Mouse (Mus musculus): ENCODE data around the gene Col8a2. TPM values are rescaled to one million over a fixed set of nuclear protein-coding genes. Genes with fewer than 3 reads are reported as not detected.

Gene Col8a2
- polyA plus RNA-seq, 1 experiment from 2014 or later = 5.3 TPM

GRCm38 (mm10) chr4:126269292-126269691 is 17.3 kb upstream of the Col8a2 start:
- Histone ChIP-seq H3K4me2 (ENCODE audit: low read length) (no peak overlapping the region), H3K4me3 (ENCODE audit: low read depth, low read length) (no peak overlapping the region), H3K27me3 (replicated peaks; ENCODE audit: control insufficient read depth, insufficient read depth, low read length) (no peaks in the 10 kb centered on the region), H3K36me3 (ENCODE audit: control insufficient read depth, insufficient read depth, low read length) (peaks cover 13% of the 10 kb centered on the region), H3K27ac (ENCODE audit: low read depth) (no peak overlapping the region), H3K4me1 (replicated peaks; ENCODE audit: control insufficient read depth, insufficient read depth, low read length) (no peaks in the 10 kb centered on the region), H3K9me3 (ENCODE audit: control insufficient read depth, low read length) (no peaks in the 10 kb centered on the region), H3K9ac (ENCODE audit: low read length) (no peak overlapping the region)
- no peak for ATAC-seq (replicated peaks; ENCODE audit: low FRiP score, low TSS enrichment, low read depth)
- WGBS = 77% methylated on average over 3 of the region's 3 CpGs
- DNase-seq (ENCODE audit: low spot score) = no peak

GRCm38 (mm10) chr4:126273753-126274152 is 12.8 kb upstream of the Col8a2 start:
- Histone ChIP-seq H3K27me3 (replicated peaks; ENCODE audit: control insufficient read depth, insufficient read depth, low read length) (no peaks in the 10 kb centered on the region), H3K9me3 (ENCODE audit: control insufficient read depth, low read length) (no peaks in the 10 kb centered on the region), H3K36me3 (ENCODE audit: control insufficient read depth, insufficient read depth, low read length) (peaks cover 20% of the 10 kb centered on the region), H3K4me2 (ENCODE audit: low read length) (no peak overlapping the region), H3K9ac (ENCODE audit: low read length) (no peak overlapping the region), H3K4me3 (ENCODE audit: low read depth, low read length) (no peak overlapping the region), H3K4me1 (replicated peaks; ENCODE audit: control insufficient read depth, insufficient read depth, low read length) (peaks cover 8% of the 10 kb centered on the region; the same call in 1 of the 2 replicates), H3K27ac (ENCODE audit: low read depth) (no peak overlapping the region)
- 80% methylated on average over 13 of the region's 13 CpGs for WGBS
- DNase-seq (ENCODE audit: low spot score) (no peak), ATAC-seq (replicated peaks; ENCODE audit: low FRiP score, low TSS enrichment, low read depth) (no peak)

- Histone ChIP-seq H3K9me3 (ENCODE audit: control insufficient read depth, low read length) (no peaks in the 10 kb centered on the region), H3K36me3 (ENCODE audit: control insufficient read depth, insufficient read depth, low read length) (peaks cover 20% of the 10 kb centered on the region), H3K27me3 (replicated peaks; ENCODE audit: control insufficient read depth, insufficient read depth, low read length) (no peaks in the 10 kb centered on the region), H3K9ac (ENCODE audit: low read length) (no peak overlapping the region), H3K4me2 (ENCODE audit: low read length) (no peak overlapping the region), H3K4me1 (replicated peaks; ENCODE audit: control insufficient read depth, insufficient read depth, low read length) (peaks cover 9% of the 10 kb centered on the region; the same call in 1 of the 2 replicates), H3K27ac (ENCODE audit: low read depth) (no peak overlapping the region), H3K4me3 (ENCODE audit: low read depth, low read length) (no peak overlapping the region)
- no peak for DNase-seq (ENCODE audit: low spot score)
- ATAC-seq (replicated peaks; ENCODE audit: low FRiP score, low TSS enrichment, low read depth) = no peak
- WGBS = 87% methylated on average over 4 of the region's 4 CpGs
Measured at GRCm38 (mm10) chr4:126275081-126275480, 11.5 kb upstream of the Col8a2 start.

GRCm38 (mm10) chr4:126275681-126276131 is 10.9 kb upstream of the Col8a2 start:
- Histone ChIP-seq H3K27me3 (replicated peaks; ENCODE audit: control insufficient read depth, insufficient read depth, low read length) (no peaks in the 10 kb centered on the region), H3K36me3 (ENCODE audit: control insufficient read depth, insufficient read depth, low read length) (peaks cover 20% of the 10 kb centered on the region), H3K27ac (ENCODE audit: low read depth) (no peak overlapping the region), H3K4me2 (ENCODE audit: low read length) (no peak overlapping the region), H3K9me3 (ENCODE audit: control insufficient read depth, low read length) (no peaks in the 10 kb centered on the region), H3K4me3 (ENCODE audit: low read depth, low read length) (no peak overlapping the region), H3K9ac (ENCODE audit: low read length) (no peak overlapping the region), H3K4me1 (replicated peaks; ENCODE audit: control insufficient read depth, insufficient read depth, low read length) (peaks cover 9% of the 10 kb centered on the region; the same call in 1 of the 2 replicates)
- 74% methylated on average over 13 of the region's 13 CpGs for WGBS
- DNase-seq (ENCODE audit: low spot score) (no peak), ATAC-seq (replicated peaks; ENCODE audit: low FRiP score, low TSS enrichment, low read depth) (no peak)

GRCm38 (mm10) chr4:126277906-126278564 is 8.6 kb upstream of the Col8a2 start:
- no peak overlapping the region for H3K27ac ChIP-seq (ENCODE audit: low read depth)
- DNase-seq (ENCODE audit: low spot score) = peak; percentile 84
- 10% methylated on average over 13 of the region's 13 CpGs for WGBS
- no peaks in the 10 kb centered on the region for H3K27me3 ChIP-seq (replicated peaks; ENCODE audit: control insufficient read depth, insufficient read depth, low read length)
- no peak overlapping the region for H3K9ac ChIP-seq (ENCODE audit: low read length)
- no peak overlapping the region for H3K4me3 ChIP-seq (ENCODE audit: low read depth, low read length)
- H3K9me3 ChIP-seq (ENCODE audit: control insufficient read depth, low read length) = no peaks in the 10 kb centered on the region
- H3K36me3 ChIP-seq (ENCODE audit: control insufficient read depth, insufficient read depth, low read length) = peaks cover 13% of the 10 kb centered on the region
- peaks cover 9% of the 10 kb centered on the region; the same call in 1 of the 2 replicates for H3K4me1 ChIP-seq (replicated peaks; ENCODE audit: control insufficient read depth, insufficient read depth, low read length)
- peak overlapping the region; percentile 28; the same call in 1 of the 2 replicates for H3K4me2 ChIP-seq (ENCODE audit: low read length)
- ATAC-seq (replicated peaks; ENCODE audit: low FRiP score, low TSS enrichment, low read depth) = 0 out of 2 replicates have a peak, but pooled peaks have one; percentile 50

GRCm38 (mm10) chr4:126278565-126278915 is 8.1 kb upstream of the Col8a2 start:
- Histone ChIP-seq H3K9me3 (ENCODE audit: control insufficient read depth, low read length) (no peaks in the 10 kb centered on the region), H3K4me3 (ENCODE audit: low read depth, low read length) (no peak overlapping the region), H3K27ac (ENCODE audit: low read depth) (no peak overlapping the region), H3K27me3 (replicated peaks; ENCODE audit: control insufficient read depth, insufficient read depth, low read length) (no peaks in the 10 kb centered on the region), H3K36me3 (ENCODE audit: control insufficient read depth, insufficient read depth, low read length) (peaks cover 8% of the 10 kb centered on the region), H3K4me2 (ENCODE audit: low read length) (no peak overlapping the region), H3K4me1 (replicated peaks; ENCODE audit: control insufficient read depth, insufficient read depth, low read length) (peaks cover 9% of the 10 kb centered on the region; the same call in 1 of the 2 replicates), H3K9ac (ENCODE audit: low read length) (no peak overlapping the region)
- ATAC-seq (replicated peaks; ENCODE audit: low FRiP score, low TSS enrichment, low read depth) (no peak), DNase-seq (ENCODE audit: low spot score) (no peak)
- 28% methylated on average over 9 of the region's 9 CpGs for WGBS

- Histone ChIP-seq H3K4me2 (ENCODE audit: low read length) (no peak overlapping the region), H3K27ac (ENCODE audit: low read depth) (no peak overlapping the region), H3K9me3 (ENCODE audit: control insufficient read depth, low read length) (no peaks in the 10 kb centered on the region), H3K4me1 (replicated peaks; ENCODE audit: control insufficient read depth, insufficient read depth, low read length) (peaks cover 9% of the 10 kb centered on the region; the same call in 1 of the 2 replicates), H3K4me3 (ENCODE audit: low read depth, low read length) (no peak overlapping the region), H3K36me3 (ENCODE audit: control insufficient read depth, insufficient read depth, low read length) (peaks cover 7% of the 10 kb centered on the region), H3K9ac (ENCODE audit: low read length) (no peak overlapping the region), H3K27me3 (replicated peaks; ENCODE audit: control insufficient read depth, insufficient read depth, low read length) (no peaks in the 10 kb centered on the region)
- ATAC-seq (replicated peaks; ENCODE audit: low FRiP score, low TSS enrichment, low read depth) (no peak), DNase-seq (ENCODE audit: low spot score) (no peak)
- 58% methylated on average over 9 of the region's 9 CpGs for WGBS
Measured at GRCm38 (mm10) chr4:126278961-126279360, 7.6 kb upstream of the Col8a2 start.

GRCm38 (mm10) chr4:126281706-126282105 is 4.9 kb upstream of the Col8a2 start:
- no peak overlapping the region for H3K4me2 ChIP-seq (ENCODE audit: low read length)
- H3K9me3 ChIP-seq (ENCODE audit: control insufficient read depth, low read length) = no peaks in the 10 kb centered on the region
- H3K4me3 ChIP-seq (ENCODE audit: low read depth, low read length) = no peak overlapping the region
- H3K27ac ChIP-seq (ENCODE audit: low read depth) = no peak overlapping the region
- H3K4me1 ChIP-seq (replicated peaks; ENCODE audit: control insufficient read depth, insufficient read depth, low read length) = peaks cover 10% of the 10 kb centered on the region; the same call in 1 of the 2 replicates
- H3K27me3 ChIP-seq (replicated peaks; ENCODE audit: control insufficient read depth, insufficient read depth, low read length) = peaks cover 11% of the 10 kb centered on the region
- no peak overlapping the region for H3K9ac ChIP-seq (ENCODE audit: low read length)
- ATAC-seq (replicated peaks; ENCODE audit: low FRiP score, low TSS enrichment, low read depth) (no peak), DNase-seq (ENCODE audit: low spot score) (no peak)
- no peaks in the 10 kb centered on the region for H3K36me3 ChIP-seq (ENCODE audit: control insufficient read depth, insufficient read depth, low read length)
- 62% methylated on average over 9 of the region's 9 CpGs for WGBS

GRCm38 (mm10) chr4:126283582-126283981 is 3.0 kb upstream of the Col8a2 start:
- ATAC-seq (replicated peaks; ENCODE audit: low FRiP score, low TSS enrichment, low read depth) (no peak), DNase-seq (ENCODE audit: low spot score) (no peak)
- no peak overlapping the region for H3K9ac ChIP-seq (ENCODE audit: low read length)
- H3K9me3 ChIP-seq (ENCODE audit: control insufficient read depth, low read length) = no peaks in the 10 kb centered on the region
- H3K4me3 ChIP-seq (ENCODE audit: low read depth, low read length) = no peak overlapping the region
- no peaks in the 10 kb centered on the region for H3K36me3 ChIP-seq (ENCODE audit: control insufficient read depth, insufficient read depth, low read length)
- H3K27ac ChIP-seq (ENCODE audit: low read depth) = no peak overlapping the region
- peaks cover 28% of the 10 kb centered on the region for H3K27me3 ChIP-seq (replicated peaks; ENCODE audit: control insufficient read depth, insufficient read depth, low read length)
- peaks cover 8% of the 10 kb centered on the region; the same call in 1 of the 2 replicates for H3K4me1 ChIP-seq (replicated peaks; ENCODE audit: control insufficient read depth, insufficient read depth, low read length)
- 84% methylated on average over 8 of the region's 8 CpGs for WGBS
- no peak overlapping the region for H3K4me2 ChIP-seq (ENCODE audit: low read length)

All from intestine, embryonic 14.5 days (tissue).